Mouse (Mus musculus): ENCODE measurements around the gene Mllt1. TPM values are rescaled to one million over a fixed set of nuclear protein-coding genes. Genes with fewer than 3 reads are reported as not detected.

Gene Mllt1
- polyA plus RNA-seq, 1 experiment from 2014 or later: 27.2 TPM

- DNase-seq (ENCODE audit: low spot score) (no peak), ATAC-seq (replicated peaks; ENCODE audit: insufficient number of reproducible peaks, low FRiP score, low TSS enrichment, low read depth) (no peak)
- Histone ChIP-seq H3K9me3 (replicated peaks; ENCODE audit: control insufficient read depth, low read length) (no peaks in the 10 kb centered on the region), H3K4me1 (ENCODE audit: control insufficient read depth, insufficient read depth, low read length) (peaks cover 11% of the 10 kb centered on the region), H3K36me3 (replicated peaks; ENCODE audit: control insufficient read depth, insufficient read depth, low read depth, low read length) (no peaks in the 10 kb centered on the region), H3K27ac (replicated peaks; ENCODE audit: low read depth, low read length) (no peak overlapping the region), H3K4me2 (ENCODE audit: low read depth, low read length) (no peak overlapping the region), H3K27me3 (ENCODE audit: control insufficient read depth, insufficient read depth, low read length) (no peaks in the 10 kb centered on the region), H3K9ac (replicated peaks; ENCODE audit: low read length) (no peak overlapping the region), H3K4me3 (ENCODE audit: low read depth, low read length) (no peak overlapping the region)
- whole genome bisulfite sequencing: 88% methylated on average over 8 of the region's 8 CpGs
These were observed 5.2 kb downstream of the Mllt1 start for GRCm38 (mm10) chr17:56930026-56930425.

DNA sequence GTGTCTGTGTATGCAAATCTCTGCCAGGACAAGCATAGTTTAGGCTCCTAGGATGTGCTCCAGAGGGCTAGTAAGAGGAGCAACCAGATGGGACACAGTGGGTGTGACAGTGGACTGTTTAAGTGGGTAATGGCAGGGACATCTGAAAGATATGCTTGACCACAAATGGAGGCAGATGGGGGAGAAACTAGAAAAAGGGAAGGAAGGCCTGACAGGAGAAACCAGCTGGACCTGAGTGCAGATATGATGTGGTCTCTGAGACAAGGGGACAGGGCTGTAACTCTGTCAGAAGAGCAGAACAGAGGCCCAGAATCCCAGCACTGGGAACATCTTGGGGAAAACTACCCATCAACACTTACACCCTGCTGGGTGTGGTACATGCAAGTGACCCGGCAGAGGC lies 5.7 kb downstream of the Mllt1 start:
- WGBS: 81% methylated on average over 1 of the region's 1 CpGs
- Histone ChIP-seq H3K4me1 (ENCODE audit: control insufficient read depth, insufficient read depth, low read length) (peaks cover 11% of the 10 kb centered on the region), H3K4me3 (ENCODE audit: low read depth, low read length) (no peak overlapping the region), H3K9me3 (replicated peaks; ENCODE audit: control insufficient read depth, low read length) (no peaks in the 10 kb centered on the region), H3K4me2 (ENCODE audit: low read depth, low read length) (no peak overlapping the region), H3K9ac (replicated peaks; ENCODE audit: low read length) (no peak overlapping the region), H3K36me3 (replicated peaks; ENCODE audit: control insufficient read depth, insufficient read depth, low read depth, low read length) (peaks cover 4% of the 10 kb centered on the region; the same call in 1 of the 2 replicates), H3K27ac (replicated peaks; ENCODE audit: low read depth, low read length) (no peak overlapping the region), H3K27me3 (ENCODE audit: control insufficient read depth, insufficient read depth, low read length) (no peaks in the 10 kb centered on the region)
- DNase-seq (ENCODE audit: low spot score) (no peak), ATAC-seq (replicated peaks; ENCODE audit: insufficient number of reproducible peaks, low FRiP score, low TSS enrichment, low read depth) (no peak)

GRCm38 (mm10) chr17:56929101-56929500 lies 6.1 kb downstream of the Mllt1 start:
- Histone ChIP-seq H3K9ac (replicated peaks; ENCODE audit: low read length) (no peak overlapping the region), H3K9me3 (replicated peaks; ENCODE audit: control insufficient read depth, low read length) (no peaks in the 10 kb centered on the region), H3K4me3 (ENCODE audit: low read depth, low read length) (no peak overlapping the region), H3K36me3 (replicated peaks; ENCODE audit: control insufficient read depth, insufficient read depth, low read depth, low read length) (peaks cover 4% of the 10 kb centered on the region; the same call in 1 of the 2 replicates), H3K4me1 (ENCODE audit: control insufficient read depth, insufficient read depth, low read length) (peaks cover 7% of the 10 kb centered on the region), H3K27ac (replicated peaks; ENCODE audit: low read depth, low read length) (no peak overlapping the region), H3K4me2 (ENCODE audit: low read depth, low read length) (no peak overlapping the region), H3K27me3 (ENCODE audit: control insufficient read depth, insufficient read depth, low read length) (no peaks in the 10 kb centered on the region)
- DNase-seq (ENCODE audit: low spot score) (no peak), ATAC-seq (replicated peaks; ENCODE audit: insufficient number of reproducible peaks, low FRiP score, low TSS enrichment, low read depth) (no peak)

DNA sequence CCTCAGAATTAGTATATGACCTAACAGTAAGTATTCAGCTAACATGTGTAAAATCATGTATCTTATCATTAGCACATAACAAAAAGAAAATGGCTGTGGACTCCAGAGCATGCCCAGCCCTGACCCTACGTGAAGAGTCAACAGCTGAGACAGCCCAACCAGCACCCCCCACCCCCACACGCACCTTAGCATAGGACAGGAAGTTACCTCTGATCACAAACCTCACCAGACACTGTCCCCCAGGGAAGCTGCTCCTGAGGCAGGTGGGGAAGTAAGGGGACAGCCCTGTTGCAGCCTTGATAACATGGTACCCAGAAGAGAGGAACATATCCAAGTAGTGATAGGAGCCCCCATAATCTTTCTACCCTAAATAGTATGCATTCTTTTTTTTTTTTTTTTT lies 9.2 kb downstream of the Mllt1 start:
- H3K4me2 ChIP-seq (ENCODE audit: low read depth, low read length): no peak overlapping the region
- no peaks in the 10 kb centered on the region for H3K27me3 ChIP-seq (ENCODE audit: control insufficient read depth, insufficient read depth, low read length)
- DNase-seq (ENCODE audit: low spot score) (no peak), ATAC-seq (replicated peaks; ENCODE audit: insufficient number of reproducible peaks, low FRiP score, low TSS enrichment, low read depth) (no peak)
- no peak overlapping the region for H3K4me3 ChIP-seq (ENCODE audit: low read depth, low read length)
- H3K9me3 ChIP-seq (replicated peaks; ENCODE audit: control insufficient read depth, low read length): no peaks in the 10 kb centered on the region
- H3K27ac ChIP-seq (replicated peaks; ENCODE audit: low read depth, low read length): no peak overlapping the region
- H3K4me1 ChIP-seq (ENCODE audit: control insufficient read depth, insufficient read depth, low read length): no peaks in the 10 kb centered on the region
- peaks cover 4% of the 10 kb centered on the region for H3K36me3 ChIP-seq (replicated peaks; ENCODE audit: control insufficient read depth, insufficient read depth, low read depth, low read length)
- no peak overlapping the region for H3K9ac ChIP-seq (replicated peaks; ENCODE audit: low read length)
- 91% methylated on average over 2 of the region's 2 CpGs for WGBS

DNA sequence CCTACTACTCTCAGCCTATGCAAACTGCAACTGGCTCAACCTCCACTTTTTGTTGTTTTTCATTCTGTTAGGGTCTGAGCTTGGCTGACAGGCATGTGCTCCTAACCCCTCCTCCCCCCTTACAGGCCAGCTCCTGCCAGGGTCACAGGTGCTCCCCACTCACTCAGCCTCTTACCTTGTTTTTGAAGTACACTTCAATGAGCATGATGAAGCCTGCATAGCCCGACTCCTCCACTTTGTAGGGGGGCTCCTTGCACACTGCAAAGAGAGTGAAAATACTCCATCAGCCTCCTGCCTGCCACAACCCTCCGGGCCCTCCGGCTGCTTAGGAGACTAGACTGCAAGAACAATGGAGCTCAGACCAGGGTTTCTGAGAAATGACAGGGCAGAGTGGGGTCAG lies 15.5 kb downstream of the Mllt1 start:
- H3K27me3 ChIP-seq (ENCODE audit: control insufficient read depth, insufficient read depth, low read length): no peaks in the 10 kb centered on the region
- no peak for DNase-seq (ENCODE audit: low spot score)
- no peak overlapping the region for H3K9ac ChIP-seq (replicated peaks; ENCODE audit: low read length)
- no peak for ATAC-seq (replicated peaks; ENCODE audit: insufficient number of reproducible peaks, low FRiP score, low TSS enrichment, low read depth)
- H3K4me1 ChIP-seq (ENCODE audit: control insufficient read depth, insufficient read depth, low read length): no peaks in the 10 kb centered on the region
- no peaks in the 10 kb centered on the region for H3K9me3 ChIP-seq (replicated peaks; ENCODE audit: control insufficient read depth, low read length)
- no peak overlapping the region for H3K27ac ChIP-seq (replicated peaks; ENCODE audit: low read depth, low read length)
- 89% methylated on average over 3 of the region's 3 CpGs for WGBS
- H3K36me3 ChIP-seq (replicated peaks; ENCODE audit: control insufficient read depth, insufficient read depth, low read depth, low read length): peaks cover 7% of the 10 kb centered on the region
- H3K4me3 ChIP-seq (ENCODE audit: low read depth, low read length): no peak overlapping the region
- H3K4me2 ChIP-seq (ENCODE audit: low read depth, low read length): no peak overlapping the region

GRCm38 (mm10) chr17:56917166-56917565 lies 18.0 kb downstream of the Mllt1 start:
- Histone ChIP-seq H3K4me3 (ENCODE audit: low read depth, low read length) (no peak overlapping the region), H3K27ac (replicated peaks; ENCODE audit: low read depth, low read length) (no peak overlapping the region), H3K9ac (replicated peaks; ENCODE audit: low read length) (no peak overlapping the region), H3K4me2 (ENCODE audit: low read depth, low read length) (no peak overlapping the region), H3K36me3 (replicated peaks; ENCODE audit: control insufficient read depth, insufficient read depth, low read depth, low read length) (peaks cover 5% of the 10 kb centered on the region), H3K27me3 (ENCODE audit: control insufficient read depth, insufficient read depth, low read length) (no peaks in the 10 kb centered on the region), H3K9me3 (replicated peaks; ENCODE audit: control insufficient read depth, low read length) (no peaks in the 10 kb centered on the region), H3K4me1 (ENCODE audit: control insufficient read depth, insufficient read depth, low read length) (no peaks in the 10 kb centered on the region)
- DNase-seq (ENCODE audit: low spot score): no peak
- 93% methylated on average over 2 of the region's 2 CpGs for WGBS
- no peak for ATAC-seq (replicated peaks; ENCODE audit: insufficient number of reproducible peaks, low FRiP score, low TSS enrichment, low read depth)

DNA sequence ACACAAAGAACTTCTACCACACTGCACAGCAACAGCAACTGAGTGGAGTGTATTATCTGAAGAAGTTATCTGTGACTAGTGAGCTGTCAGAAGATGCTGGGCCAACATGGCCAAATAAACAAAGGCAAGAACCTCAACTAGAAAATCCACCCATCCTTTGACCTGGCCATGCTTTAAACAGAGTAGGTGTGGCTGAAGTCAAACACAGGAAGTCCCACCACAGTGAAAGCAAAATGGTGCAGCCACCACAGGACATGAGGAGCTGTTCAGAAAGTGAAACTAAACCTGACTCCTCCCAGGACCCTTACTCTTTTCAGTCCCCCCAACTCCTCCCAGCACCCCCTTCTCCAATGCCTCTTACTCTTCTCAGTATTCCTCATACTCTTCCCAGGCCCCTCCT lies 21.8 kb downstream of the Mllt1 start:
- ATAC-seq (replicated peaks; ENCODE audit: insufficient number of reproducible peaks, low FRiP score, low TSS enrichment, low read depth): no peak
- peaks cover 3% of the 10 kb centered on the region for H3K36me3 ChIP-seq (replicated peaks; ENCODE audit: control insufficient read depth, insufficient read depth, low read depth, low read length)
- no peak overlapping the region for H3K9ac ChIP-seq (replicated peaks; ENCODE audit: low read length)

DNA sequence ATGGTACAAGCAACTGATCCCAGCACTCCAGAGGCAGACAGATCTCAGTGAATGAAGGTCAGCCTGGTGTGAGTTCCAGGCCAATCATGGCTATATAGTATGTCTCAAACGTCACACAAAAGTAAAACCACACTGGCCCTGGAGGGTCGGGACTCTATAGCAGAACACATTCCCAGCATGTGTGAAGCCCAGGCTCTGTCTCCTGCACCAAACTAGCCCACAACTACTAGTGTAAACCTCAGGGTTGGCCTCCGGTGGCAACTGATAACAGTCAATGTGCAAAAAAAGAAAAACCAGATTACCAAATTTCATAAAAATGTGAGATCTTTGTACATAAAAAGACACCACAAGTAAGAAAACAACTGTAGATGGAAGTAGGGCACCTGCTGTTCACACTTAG lies 22.2 kb downstream of the Mllt1 start:
- Histone ChIP-seq H3K4me1 (ENCODE audit: control insufficient read depth, insufficient read depth, low read length) (no peaks in the 10 kb centered on the region), H3K27me3 (ENCODE audit: control insufficient read depth, insufficient read depth, low read length) (no peaks in the 10 kb centered on the region), H3K27ac (replicated peaks; ENCODE audit: low read depth, low read length) (no peak overlapping the region), H3K4me2 (ENCODE audit: low read depth, low read length) (no peak overlapping the region), H3K9me3 (replicated peaks; ENCODE audit: control insufficient read depth, low read length) (no peaks in the 10 kb centered on the region), H3K36me3 (replicated peaks; ENCODE audit: control insufficient read depth, insufficient read depth, low read depth, low read length) (peaks cover 3% of the 10 kb centered on the region), H3K4me3 (ENCODE audit: low read depth, low read length) (no peak overlapping the region), H3K9ac (replicated peaks; ENCODE audit: low read length) (no peak overlapping the region)
- no peak for DNase-seq (ENCODE audit: low spot score)
- 95% methylated on average over 3 of the region's 3 CpGs for WGBS
- no peak for ATAC-seq (replicated peaks; ENCODE audit: insufficient number of reproducible peaks, low FRiP score, low TSS enrichment, low read depth)

More for the DNA sequence above, 21.8 kb downstream of the Mllt1 start:
- H3K9me3 ChIP-seq (replicated peaks; ENCODE audit: control insufficient read depth, low read length): no peaks in the 10 kb centered on the region
- H3K27me3 ChIP-seq (ENCODE audit: control insufficient read depth, insufficient read depth, low read length): no peaks in the 10 kb centered on the region
- H3K4me1 ChIP-seq (ENCODE audit: control insufficient read depth, insufficient read depth, low read length): no peaks in the 10 kb centered on the region
- no peak overlapping the region for H3K4me2 ChIP-seq (ENCODE audit: low read depth, low read length)
- no peak overlapping the region for H3K4me3 ChIP-seq (ENCODE audit: low read depth, low read length)
- DNase-seq (ENCODE audit: low spot score): no peak
- H3K27ac ChIP-seq (replicated peaks; ENCODE audit: low read depth, low read length): no peak overlapping the region
